Mouse (Mus musculus): Measurements from ENCODE around the gene Clec4a4. TPM values are rescaled to one million over a fixed set of nuclear protein-coding genes. Genes with fewer than 3 reads are reported as not detected.
"Not testable (repeated sequence)": the region's sequence is repeated elsewhere in the genome, so short reads cannot be mapped to it uniquely, and the experiment has no call there.

The Clec4a4 gene
- not detected for polyA plus RNA-seq (2021)

DNA sequence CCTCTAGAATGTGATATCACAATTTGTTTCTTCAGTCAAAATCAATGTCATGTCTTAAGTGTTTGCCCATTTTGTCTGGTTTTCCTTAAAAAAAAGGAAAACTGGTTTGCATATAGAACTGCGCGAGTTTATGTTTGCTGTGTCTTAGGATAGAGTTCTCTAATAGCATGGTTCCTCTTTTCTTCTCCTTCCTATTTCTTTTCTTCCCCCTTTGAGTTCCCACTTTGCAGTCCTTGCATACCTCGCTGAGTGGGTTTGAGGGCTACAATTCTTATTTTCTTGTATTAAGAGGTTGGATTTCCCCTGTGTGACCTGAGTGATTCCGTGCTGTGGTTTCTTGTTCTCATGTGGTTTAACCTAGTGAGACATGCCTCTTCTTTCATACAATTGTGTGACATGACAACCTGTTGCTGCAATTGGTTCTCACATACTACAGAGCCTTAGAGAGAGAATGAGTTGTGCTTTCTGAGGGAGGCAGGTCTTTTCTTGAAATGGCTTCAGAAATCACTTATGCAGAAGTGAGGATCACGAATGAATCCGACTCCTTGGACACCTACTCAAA lies at the start of gene Clec4a4:
Gene Clec4a4 (plus strand): TSS at position 492 of the 562 bp plus-strand sequence.
- in situ Hi-C loops (cut with MboI; ENCODE audit: low pct_unique_long_range_greater_than_20kb) = no loop called here
- no peak for TF ChIP-seq CTCF (IDR thresholded peaks at IDR 0.05)
- DNase-seq (ENCODE audit: low read depth, low spot score) = no peak
- H3K27me3 ChIP-seq = no peaks in the 10 kb centered on the region
- ChIA-PET CTCF (no interaction called here), POLR2A (no interaction called here)
- ATAC-seq = no peak

DNA sequence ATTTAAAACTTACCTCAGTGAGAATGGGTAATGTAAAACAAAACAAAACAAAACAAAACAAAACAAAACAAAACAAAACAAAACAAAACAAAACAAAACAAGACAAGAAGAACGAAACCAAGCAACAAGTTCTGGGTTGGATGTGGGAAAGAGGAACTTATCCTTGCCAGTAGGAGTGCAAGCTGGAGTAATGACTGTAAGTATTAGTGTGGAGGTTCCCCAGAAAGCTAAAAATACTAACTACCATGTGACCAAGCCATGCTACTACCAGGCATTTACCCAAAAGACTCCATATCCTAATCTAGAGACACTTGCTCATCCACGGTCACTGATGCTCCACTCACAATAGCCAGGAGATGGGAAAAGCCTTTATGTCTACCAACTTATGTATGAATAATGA lies 43.4 kb upstream of the Clec4a4 start:
- in situ Hi-C loops (cut with MboI; ENCODE audit: low pct_unique_long_range_greater_than_20kb) = no loop called here
- ChIA-PET POLR2A (no interaction called here), CTCF (no interaction called here)
- no peak for DNase-seq (ENCODE audit: low read depth, low spot score)
- ATAC-seq = no peak
- H3K27me3 ChIP-seq = peaks cover 25% of the 10 kb centered on the region
- no peak for TF ChIP-seq CTCF (IDR thresholded peaks at IDR 0.05)

DNA sequence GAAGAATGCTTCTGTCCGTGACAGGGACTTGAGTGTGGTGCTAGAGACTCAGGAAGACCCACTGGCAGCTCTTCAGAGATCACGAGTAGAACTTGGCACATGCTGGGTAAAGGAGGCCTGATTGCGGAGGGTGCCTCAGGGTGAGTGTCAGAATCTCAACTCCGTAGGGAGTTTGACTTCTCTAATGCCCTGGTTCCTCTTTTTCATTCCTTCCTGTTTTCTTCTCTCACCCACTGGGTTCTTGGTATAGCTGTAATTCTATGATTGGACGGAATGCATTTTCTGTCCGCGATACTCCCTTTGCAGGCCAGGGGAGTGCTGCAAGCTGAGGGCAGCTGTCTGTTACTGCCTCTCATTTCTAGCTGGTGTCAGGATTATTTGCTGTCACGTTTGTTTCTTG lies 37.8 kb upstream of the Clec4a4 start, which contains the start of gene Clec4a3:
Gene Clec4a3 (plus strand): TSS at position 115 of the 400 bp plus-strand sequence.
- DNase-seq (ENCODE audit: low read depth, low spot score) (no peak), ATAC-seq (no peak)
- ChIA-PET POLR2A (no interaction called here), CTCF (interaction anchor here (1.5 kb wide), 1 partner anchor 12 kb away, joined by 3 read pairs; no protein-coding TSS in a partner anchor)
- H3K27me3 ChIP-seq = peaks cover 26% of the 10 kb centered on the region
- in situ Hi-C loops (cut with MboI; ENCODE audit: low pct_unique_long_range_greater_than_20kb) = no loop called here
- no peak for TF ChIP-seq CTCF (IDR thresholded peaks at IDR 0.05)

DNA sequence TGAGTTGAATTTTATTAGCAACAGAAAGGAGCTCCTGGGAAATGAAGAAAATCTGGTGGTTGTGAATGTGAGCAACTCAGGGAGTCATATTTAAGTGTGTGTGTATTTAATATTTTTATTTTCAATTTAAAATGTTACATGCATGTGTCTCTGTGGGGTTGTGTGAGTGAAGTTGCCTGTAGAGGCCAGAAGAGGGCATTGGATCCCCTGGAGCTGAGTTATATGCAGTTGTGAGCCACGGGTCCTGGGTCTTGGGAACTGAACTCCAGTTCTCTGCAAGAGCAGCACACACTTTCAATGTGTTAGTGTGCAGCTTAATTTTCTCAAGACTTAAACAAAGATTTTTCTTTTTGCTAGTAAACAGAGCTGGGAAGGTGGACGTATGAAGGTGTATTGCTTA lies 25.6 kb upstream of the Clec4a4 start:
- CTCF ChIA-PET = interaction anchor here (1.0 to 2.4 kb wide), 3 partner anchors 9 to 13 kb away, joined by 3 to 6 read pairs (median 3); partner anchors contain the start of gene Clec4a3
- peak; percentile 35 for TF ChIP-seq CTCF (IDR thresholded peaks at IDR 0.05)
- no peak for DNase-seq (ENCODE audit: low read depth, low spot score)
- POLR2A ChIA-PET = no interaction called here
- in situ Hi-C loops (cut with MboI; ENCODE audit: low pct_unique_long_range_greater_than_20kb) = no loop called here
- ATAC-seq = no peak
- peaks cover 7% of the 10 kb centered on the region for H3K27me3 ChIP-seq

DNA sequence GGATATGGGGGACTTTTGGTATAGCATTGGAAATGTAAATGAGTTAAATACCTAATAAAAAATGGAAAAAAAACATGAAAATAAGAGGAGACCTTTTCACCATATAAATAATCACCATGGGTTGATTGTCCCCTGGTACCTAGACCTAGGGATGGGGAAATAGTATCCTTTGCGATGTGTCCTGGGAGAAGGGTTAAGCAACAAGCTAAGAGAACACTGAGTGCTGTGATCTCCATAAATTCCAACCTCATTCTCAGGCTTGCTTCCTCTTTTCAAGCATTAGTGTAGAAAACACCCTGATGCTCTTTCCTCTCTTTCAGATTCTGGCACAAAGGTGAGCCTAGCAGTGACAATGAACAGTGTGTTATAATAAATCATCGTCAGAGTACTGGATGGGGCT lies 21.1 kb upstream of the Clec4a4 start:
- CTCF ChIA-PET = no interaction called here
- ATAC-seq (no peak), DNase-seq (ENCODE audit: low read depth, low spot score) (no peak)
- in situ Hi-C loops (cut with MboI; ENCODE audit: low pct_unique_long_range_greater_than_20kb) = no loop called here
- H3K27me3 ChIP-seq = peaks cover 7% of the 10 kb centered on the region
- no peak for TF ChIP-seq CTCF (IDR thresholded peaks at IDR 0.05)
- POLR2A ChIA-PET = no interaction called here

DNA sequence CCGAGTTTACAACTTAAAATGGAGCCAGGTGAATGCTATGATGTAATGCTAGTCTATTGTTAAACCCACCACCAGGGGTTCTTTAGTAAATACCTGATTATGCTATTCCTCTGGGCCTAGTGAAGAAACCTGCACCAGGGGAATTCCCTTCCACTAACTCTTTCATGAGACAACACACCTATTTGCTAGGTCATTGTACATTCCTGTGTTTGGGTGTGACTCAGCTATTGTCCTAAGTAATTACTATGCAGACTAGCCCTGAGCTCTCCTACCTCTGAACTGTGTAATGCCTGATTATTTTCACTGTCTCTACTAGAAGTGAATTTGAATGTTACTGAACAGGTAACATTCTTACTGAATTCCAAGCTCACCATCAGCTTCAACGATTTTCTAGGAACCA lies 14.5 kb downstream of the Clec4a4 start:
- in situ Hi-C loops (cut with MboI; ENCODE audit: low pct_unique_long_range_greater_than_20kb); POLR2A ChIA-PET; ATAC-seq; CTCF ChIA-PET; DNase-seq (ENCODE audit: low read depth, low spot score); H3K27me3 ChIP-seq: not testable (repeated sequence)

DNA sequence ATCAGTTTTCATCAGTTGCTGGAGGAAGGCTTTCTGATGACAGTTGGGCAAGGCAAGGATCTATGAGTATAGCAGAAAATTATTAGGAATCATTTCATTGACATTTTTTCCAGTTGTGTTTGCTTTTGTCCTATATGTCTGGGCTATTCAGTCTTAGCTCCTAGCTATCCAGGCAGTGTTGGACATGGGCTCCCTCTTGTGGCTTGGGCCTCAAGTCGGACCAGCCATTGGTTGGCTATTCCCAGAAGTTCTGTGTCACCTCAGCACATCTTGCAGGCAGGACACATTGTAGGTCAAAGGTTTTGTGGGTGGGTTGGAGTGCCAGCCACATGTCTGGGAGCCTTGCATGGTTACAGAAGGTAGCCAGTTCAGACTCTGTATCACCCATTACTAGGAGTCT lies 15.4 kb downstream of the Clec4a4 start:
- TF ChIP-seq CTCF (IDR thresholded peaks at IDR 0.05) = peak; percentile 28
- DNase-seq (ENCODE audit: low read depth, low spot score) = no peak
- ATAC-seq = no peak
- ChIA-PET POLR2A (no interaction called here), CTCF (no interaction called here)
- peaks cover 3% of the 10 kb centered on the region for H3K27me3 ChIP-seq
- in situ Hi-C loops (cut with MboI; ENCODE audit: low pct_unique_long_range_greater_than_20kb) = no loop called here

DNA sequence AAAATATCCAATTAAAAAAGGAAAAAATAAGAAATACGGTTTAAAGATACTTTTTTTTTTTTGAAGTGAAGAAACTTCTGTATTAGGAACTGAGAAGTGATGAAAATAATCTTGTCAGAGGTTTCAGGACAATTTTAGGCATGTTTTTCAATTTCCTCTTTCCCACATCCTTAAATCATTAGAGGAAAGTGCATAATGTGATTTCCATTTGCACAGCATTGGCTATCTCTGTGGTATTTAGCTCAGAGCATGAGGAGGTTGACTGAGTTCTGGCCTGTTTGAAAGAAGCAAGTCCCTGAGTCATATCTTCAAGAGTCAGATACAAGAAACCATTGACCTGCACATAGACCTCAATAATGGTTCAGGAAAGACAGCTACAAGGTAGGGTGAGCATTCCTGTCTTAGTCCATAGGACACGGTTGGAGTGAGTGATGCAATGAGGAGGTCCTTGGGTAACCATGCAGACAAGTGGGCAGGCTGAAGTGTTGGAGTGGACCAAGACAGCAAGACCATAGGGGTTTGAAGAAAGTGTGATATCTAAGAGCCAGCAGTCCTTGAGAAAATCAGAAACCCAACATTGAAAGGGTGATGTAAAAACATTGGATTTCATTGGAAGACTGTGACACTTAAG lies 59.7 kb downstream of the Clec4a4 start, which contains the start of gene Clec4b1:
Gene Clec4b1 (plus strand): TSS at position 221 of the 631 bp plus-strand sequence.
- ATAC-seq = no peak
- no peak for TF ChIP-seq CTCF (IDR thresholded peaks at IDR 0.05)
- DNase-seq (ENCODE audit: low read depth, low spot score) = no peak
- H3K27me3 ChIP-seq = no peaks in the 10 kb centered on the region
- ChIA-PET CTCF (no interaction called here), POLR2A (no interaction called here)
- in situ Hi-C loops (cut with MboI; ENCODE audit: low pct_unique_long_range_greater_than_20kb) = no loop called here

Other genes starting within 250 kb of the Clec4a4 start
- 0.19 TPM for gene Slc2a3, start 188.7 kb upstream of the Clec4a4 start, polyA plus RNA-seq (2021)
- gene Foxj2, start 170.5 kb upstream of the Clec4a4 start, polyA plus RNA-seq (2021) = 19.6 TPM
- not detected for gene C3ar1, start 134.2 kb upstream of the Clec4a4 start, polyA plus RNA-seq (2021)
- 36.1 TPM for gene Necap1, start 115.9 kb upstream of the Clec4a4 start, polyA plus RNA-seq (2021)
- gene Clec4a1, start 68.5 kb upstream of the Clec4a4 start, polyA plus RNA-seq (2021) = 0.04 TPM
- not detected for gene Clec4a3, start 37.9 kb upstream of the Clec4a4 start, polyA plus RNA-seq (2021)
- gene Clec4b1, start 59.6 kb downstream of the Clec4a4 start, polyA plus RNA-seq (2021) = not detected
- gene Clec4a2, start 116.1 kb downstream of the Clec4a4 start, polyA plus RNA-seq (2021) = not detected
- not detected for gene Clec4b2, start 182.5 kb downstream of the Clec4a4 start, polyA plus RNA-seq (2021)
- gene Clec4n, start 239.5 kb downstream of the Clec4a4 start, polyA plus RNA-seq (2021) = not detected

Data from Patski (cell line).